Mouse (Mus musculus) MEL (cell line): ENCODE measurements around the gene Zbtb38. TPM values are rescaled to one million over a fixed set of nuclear protein-coding genes. Genes with fewer than 3 reads are reported as not detected.

Experiments
- DNase-seq: peaks from one replicate; pipeline ENCODE4 v3.0.0; 2011; ENCODE audit warnings: low read depth, low spot score
- H3K27ac ChIP-seq: 2 replicates; pipeline ENCODE4 v1.5.1; 2012; ENCODE audit warnings: low read depth, mild to moderate bottlenecking, control low read depth, low read length, moderate library complexity; ENCODE audit not compliant: control insufficient read depth
- H3K27me3 ChIP-seq, 2 experiments: fragments of 150-350 bp in 1 of 2; sonication (generic) in 1 of 2; 2 replicates each; pipeline ENCODE4 v1.6.1; 2012; ENCODE audit warnings: low read length in 2 of 2, mild to moderate bottlenecking in 2 of 2, improper control_type of control experiment in 1 of 2, moderate library complexity in 1 of 2; ENCODE audit not compliant: insufficient read depth in 2 of 2, control insufficient read depth in 1 of 2
- H3K36me3 ChIP-seq, 2 experiments: 2 replicates each; pipeline ENCODE4 v1.6.1; 2012 to 2014; ENCODE audit warnings: low read length in 2 of 2, improper control_type of control experiment in 1 of 2, inconsistent platforms in 1 of 2, mild to moderate bottlenecking in 1 of 2; ENCODE audit not compliant: insufficient read depth in 2 of 2, control insufficient read depth in 1 of 2
- H3K4me1 ChIP-seq, 2 experiments: fragments of 150-350 bp in 1 of 2; sonication (generic) in 1 of 2; 2 replicates each; pipeline ENCODE4 v1.6.1; 2012; ENCODE audit warnings: low read length in 2 of 2, improper control_type of control experiment in 1 of 2, mild to moderate bottlenecking in 1 of 2; ENCODE audit not compliant: insufficient read depth in 2 of 2, control insufficient read depth in 1 of 2
- H3K4me3 ChIP-seq, 2 experiments: fragments of 150-350 bp in 1 of 2; sonication (generic) in 1 of 2; 2 replicates each; pipeline ENCODE4 v1.5.1; 2012; ENCODE audit warnings: low read depth in 2 of 2, low read length in 2 of 2, mild to moderate bottlenecking in 2 of 2, moderate library complexity in 2 of 2, control low read depth in 1 of 2, improper control_type of control experiment in 1 of 2; ENCODE audit not compliant: control insufficient read depth in 1 of 2, insufficient read depth in 1 of 2
- H3K79me2 ChIP-seq: 2 replicates; pipeline ENCODE4 v1.6.1; 2012; ENCODE audit warnings: mild to moderate bottlenecking, low read length, moderate library complexity; ENCODE audit not compliant: control insufficient read depth, poor library complexity, insufficient read depth
- H3K9ac ChIP-seq: 2 replicates; pipeline ENCODE4 v1.6.1; 2012; ENCODE audit warnings: low read depth, mild to moderate bottlenecking, control low read depth, low read length, moderate library complexity; ENCODE audit not compliant: control insufficient read depth, poor library complexity, severe bottlenecking
- H3K9me3 ChIP-seq: fragments of 150-350 bp; sonication (generic); replicated peaks from 2 replicates; pipeline ENCODE4 v1.6.1; 2012; ENCODE audit warnings: mild to moderate bottlenecking, low read length, improper control_type of control experiment, moderate library complexity; ENCODE audit not compliant: insufficient read depth
- CHD1 ChIP-seq: IDR thresholded peaks from 2 replicates; pipeline ENCODE4 v1.6.1; 2012; ENCODE audit warnings: low read depth, mild to moderate bottlenecking, inconsistent platforms, low read length, improper control_type of control experiment
- CHD2 ChIP-seq: IDR thresholded peaks from 2 replicates; pipeline ENCODE4 v1.6.1; 2011; ENCODE audit warnings: low read length, improper control_type of control experiment
- CTCF ChIP-seq, 3 experiments: IDR thresholded peaks in 2 of 3; conservative IDR thresholded peaks in 1 of 3; 2 replicates each; pipeline ENCODE4 v1.5.1; 2011 to 2012; ENCODE audit warnings: low read length in 3 of 3, low read depth in 2 of 3, mild to moderate bottlenecking in 2 of 3, improper control_type of control experiment in 1 of 3, inconsistent platforms in 1 of 3, mixed read lengths in 1 of 3, moderate library complexity in 1 of 3; ENCODE audit not compliant: control insufficient read depth in 1 of 3, insufficient read depth in 1 of 3, poor library complexity in 1 of 3, severe bottlenecking in 1 of 3
- EP300 ChIP-seq, 2 experiments: IDR thresholded peaks; 2 replicates each; pipeline ENCODE4 v1.6.1; 2011; ENCODE audit warnings: improper control_type of control experiment in 2 of 2, low read length in 2 of 2, low read depth in 1 of 2, mild to moderate bottlenecking in 1 of 2
- ETS1 ChIP-seq: IDR thresholded peaks from 2 replicates; pipeline ENCODE4 v1.6.1; 2012; ENCODE audit warnings: low read depth, mild to moderate bottlenecking, inconsistent platforms, low read length, improper control_type of control experiment, moderate library complexity
- GABPA ChIP-seq: IDR thresholded peaks from 2 replicates; pipeline ENCODE4 v1.6.1; 2012; ENCODE audit warnings: low read depth, mild to moderate bottlenecking, inconsistent platforms, low read length, improper control_type of control experiment, moderate library complexity
- MAFK ChIP-seq: IDR thresholded peaks from 2 replicates; pipeline ENCODE4 v1.6.1; 2011; ENCODE audit warnings: low read depth, mild to moderate bottlenecking, low read length, improper control_type of control experiment, borderline replicate concordance
- MEF2A ChIP-seq: IDR thresholded peaks from 2 replicates; pipeline ENCODE4 v1.6.1; 2014; ENCODE audit warnings: low read depth, mild to moderate bottlenecking, inconsistent platforms, low read length, improper control_type of control experiment; ENCODE audit not compliant: poor library complexity, insufficient replicate concordance, severe bottlenecking; ENCODE audit errors: extremely low read depth
- MYB ChIP-seq: IDR thresholded peaks from 2 replicates; pipeline ENCODE4 v1.6.1; 2011; ENCODE audit warnings: mild to moderate bottlenecking, low read depth, low read length, improper control_type of control experiment
- NELFE ChIP-seq: IDR thresholded peaks from 2 replicates; pipeline ENCODE4 v1.6.1; 2011; ENCODE audit warnings: low read depth, low read length, improper control_type of control experiment
- NRF1 ChIP-seq: IDR thresholded peaks from 2 replicates; pipeline ENCODE4 v1.6.1; 2014; ENCODE audit warnings: low read depth, mild to moderate bottlenecking, inconsistent platforms, low read length, improper control_type of control experiment, moderate library complexity; ENCODE audit not compliant: poor library complexity, insufficient read depth, severe bottlenecking
- POLR2A ChIP-seq, 2 experiments: IDR thresholded peaks; 2 replicates each; pipeline ENCODE4 v1.6.1; 2011 to 2012; ENCODE audit warnings: low read length in 2 of 2, mild to moderate bottlenecking in 2 of 2, control low read depth in 1 of 2, improper control_type of control experiment in 1 of 2, low read depth in 1 of 2, moderate library complexity in 1 of 2; ENCODE audit not compliant: control insufficient read depth in 1 of 2, insufficient read depth in 1 of 2, poor library complexity in 1 of 2
- POLR2AphosphoS2 ChIP-seq: IDR thresholded peaks from 2 replicates; pipeline ENCODE4 v1.6.1; 2011; ENCODE audit warnings: low read length, improper control_type of control experiment
- RAD21 ChIP-seq: IDR thresholded peaks from 2 replicates; pipeline ENCODE4 v1.6.1; 2011; ENCODE audit warnings: mild to moderate bottlenecking, low read depth, low read length, improper control_type of control experiment
- RCOR1 ChIP-seq: IDR thresholded peaks from 2 replicates; pipeline ENCODE4 v1.6.1; 2012; ENCODE audit warnings: low read depth, mild to moderate bottlenecking, inconsistent platforms, low read length, improper control_type of control experiment
- SMC3 ChIP-seq: IDR thresholded peaks from 2 replicates; pipeline ENCODE4 v1.6.1; 2011; ENCODE audit warnings: low read depth, low read length, improper control_type of control experiment
- TAL1 ChIP-seq: IDR thresholded peaks from 2 replicates; pipeline ENCODE4 v1.6.1; 2012; ENCODE audit warnings: mild to moderate bottlenecking, inconsistent platforms, low read length, moderate library complexity, mixed read lengths
- USF1 ChIP-seq: IDR thresholded peaks from 2 replicates; pipeline ENCODE4 v1.6.1; 2014; ENCODE audit warnings: low read depth, mild to moderate bottlenecking, inconsistent platforms, low read length, improper control_type of control experiment, moderate library complexity
- ZNF384 ChIP-seq: IDR thresholded peaks from 2 replicates; pipeline ENCODE4 v1.6.1; 2012; ENCODE audit warnings: low read depth, mild to moderate bottlenecking, inconsistent platforms, low read length, improper control_type of control experiment
- polyA plus RNA-seq, 2 experiments: library from polyadenylated mRNA; stranded (reverse) in 1 of 2; unstranded in 1 of 2; fragments of >175 nt in 1 of 2; fragments of >200 nt in 1 of 2; gene quantifications; 2 replicates each; pipeline versions ENCODE4 v1.2.1 to v1.2.4; 2012; ENCODE audit warnings: low replicate concordance in 2 of 2, low read depth in 1 of 2; ENCODE audit not compliant: insufficient read length in 2 of 2, insufficient read depth in 1 of 2, missing spikeins in 1 of 2
- total RNA-seq: library from RNA; depleted of rRNA; stranded (reverse); fragments of 300-350 nt; gene quantifications from 2 replicates; pipeline ENCODE4 v1.2.3, GENCODE M21; 2012

Zbtb38 gene
- total and polyA plus RNA-seq, 3 experiments = 10.9 to 65.0 (median 12.2) TPM

DNA sequence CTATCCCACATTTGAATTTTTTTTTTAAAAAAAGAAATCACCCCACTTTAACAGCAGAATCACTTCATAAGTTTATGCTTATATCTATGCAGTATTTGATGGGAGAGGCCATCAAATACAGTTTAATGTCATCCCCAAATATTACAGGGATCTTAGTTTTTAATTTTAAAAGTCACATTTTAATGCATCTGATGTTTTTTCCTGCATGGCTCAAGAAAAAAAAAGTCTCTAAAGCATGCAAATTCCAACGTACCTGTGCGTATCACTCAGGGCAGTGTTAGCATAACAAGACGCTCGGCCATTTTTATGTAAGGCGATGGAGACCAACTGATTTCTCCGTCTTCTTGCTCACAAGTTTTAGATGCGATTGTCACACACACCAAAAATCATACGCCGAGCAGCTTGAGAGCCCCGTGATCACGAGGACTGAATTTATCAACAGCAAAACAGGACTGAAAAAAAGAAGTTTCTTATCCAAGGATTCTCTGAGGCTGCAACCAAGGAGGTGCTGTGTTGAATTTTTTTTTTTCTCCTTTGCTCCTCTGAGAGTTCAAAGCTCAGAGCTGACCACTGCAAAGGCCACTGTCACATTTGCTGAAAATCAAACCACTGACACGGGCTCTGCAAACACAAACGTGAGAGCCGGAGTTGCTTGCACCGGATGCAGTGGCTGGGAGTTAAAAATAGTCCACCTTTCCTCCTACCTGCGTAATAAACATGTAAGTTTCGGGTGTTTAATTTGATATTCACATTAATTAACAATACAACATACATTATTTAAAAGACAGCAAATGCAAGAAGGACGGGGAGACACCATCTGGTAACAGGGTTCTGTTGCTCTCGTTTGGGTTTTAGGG is 21.4 kb downstream of the Zbtb38 start:
- Histone ChIP-seq H3K4me3 (no peak overlapping the region), H3K27ac (no peak overlapping the region), H3K9me3 (no peaks in the 10 kb centered on the region), H3K36me3 (no peaks in the 10 kb centered on the region), H3K4me1 (no peaks in the 10 kb centered on the region; a peak in 1 of 4 replicates), H3K79me2 (no peaks in the 10 kb centered on the region)
- TF ChIP-seq TAL1 = no peak
- no peak for TF ChIP-seq SMC3
- TF ChIP-seq RCOR1 = no peak
- TF ChIP-seq CHD1 = no peak
- no peak for TF ChIP-seq POLR2A (IDR thresholded peaks at IDR 0.05; ENCODE audit: control insufficient read depth in 1 of 2, insufficient read depth in 1 of 2, low read depth in 1 of 2, low read length in 2 of 2, poor library complexity in 1 of 2)
- TF ChIP-seq, all 39 proteins: peak for 0
- Histone ChIP-seq H3K9ac (no peak overlapping the region), H3K27me3 (no peaks in the 10 kb centered on the region)
- DNase-seq = no peak

DNA sequence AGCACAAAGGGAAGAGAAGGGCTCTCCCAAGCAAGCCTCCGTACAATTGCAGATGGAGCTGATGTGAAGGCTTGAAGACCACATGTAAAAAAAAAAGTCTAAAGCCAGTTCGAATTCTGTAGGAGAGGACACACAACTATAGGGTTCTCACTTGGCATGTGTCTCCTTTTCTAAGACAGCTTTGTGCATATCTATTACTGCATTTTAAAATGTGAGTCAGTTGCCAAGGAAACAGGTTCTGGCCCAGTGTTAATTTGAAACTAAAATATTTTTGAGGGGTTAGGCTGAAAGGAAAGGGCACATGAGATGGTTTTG is 22.4 kb downstream of the Zbtb38 start:
- TF ChIP-seq MAFK = no peak
- no peak for TF ChIP-seq RCOR1
- TF ChIP-seq POLR2AphosphoS2 = no peak
- TF ChIP-seq RAD21 = no peak
- no peak for TF ChIP-seq USF1
- no peak for TF ChIP-seq MEF2A
- TF ChIP-seq EP300 (IDR thresholded peaks at IDR 0.05; ENCODE audit: low read depth in 1 of 2, low read length in 2 of 2) = no peak
- TF ChIP-seq CHD1 = no peak
- TF ChIP-seq, all 39 proteins: peak for 0
- no peaks in the 10 kb centered on the region for H3K79me2 ChIP-seq
- H3K4me1 ChIP-seq = no peaks in the 10 kb centered on the region; a peak in 1 of 4 replicates
- H3K36me3 ChIP-seq = no peaks in the 10 kb centered on the region
- no peaks in the 10 kb centered on the region for H3K9me3 ChIP-seq
- no peak for DNase-seq
- no peaks in the 10 kb centered on the region for H3K27me3 ChIP-seq
- H3K27ac ChIP-seq = no peak overlapping the region
- H3K9ac ChIP-seq = no peak overlapping the region
- no peak overlapping the region for H3K4me3 ChIP-seq

DNA sequence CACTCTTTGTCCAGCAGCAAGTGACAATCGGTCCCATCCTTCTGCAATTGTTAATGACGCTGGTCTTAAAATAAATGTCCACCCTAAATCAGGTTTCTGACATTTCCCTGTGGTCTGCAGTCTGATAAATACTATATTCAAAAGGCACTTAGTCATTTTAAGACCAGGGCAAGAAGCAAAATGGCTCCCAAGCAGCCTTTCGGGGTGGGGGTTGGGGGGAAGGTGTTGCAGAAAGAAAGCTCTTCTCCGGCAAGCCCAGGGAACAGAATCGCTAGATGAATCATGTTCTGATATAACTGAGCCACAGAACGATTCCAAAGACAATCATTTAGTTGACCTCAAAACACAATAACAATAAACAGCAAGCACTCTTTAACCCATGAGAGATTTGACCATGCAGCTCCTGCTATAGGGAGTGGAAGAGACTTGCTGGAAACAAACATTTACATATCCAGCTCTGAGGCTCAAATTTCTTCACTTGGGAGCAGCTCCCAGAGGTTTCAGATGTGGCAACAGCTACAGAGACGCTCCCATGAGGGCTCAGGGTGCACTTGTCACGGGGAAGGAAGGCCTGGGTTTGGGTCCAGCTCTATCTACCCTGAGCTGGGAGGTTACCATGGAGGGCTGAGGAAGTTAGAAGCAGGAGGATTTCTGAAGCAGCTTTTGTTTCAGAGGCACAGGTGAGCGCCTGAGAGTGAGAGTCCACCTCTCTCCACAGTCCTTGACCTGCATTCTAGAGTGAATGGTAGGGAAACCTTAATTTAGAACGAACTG is 22.9 kb downstream of the Zbtb38 start:
- Histone ChIP-seq H3K4me3 (no peak overlapping the region), H3K4me1 (no peaks in the 10 kb centered on the region; a peak in 1 of 4 replicates), H3K27ac (no peak overlapping the region)
- TF ChIP-seq NRF1 (no peak), POLR2A (IDR thresholded peaks at IDR 0.05; ENCODE audit: control insufficient read depth in 1 of 2, insufficient read depth in 1 of 2, low read depth in 1 of 2, low read length in 2 of 2, poor library complexity in 1 of 2) (no peak), MYB (no peak), CHD1 (no peak), CTCF (IDR thresholded peaks at IDR 0.05 in 2 of 3, conservative IDR thresholded peaks at IDR 0.05 in 1 of 3; ENCODE audit: control insufficient read depth in 1 of 3, insufficient read depth in 1 of 3, low read depth in 2 of 3, low read length in 3 of 3, poor library complexity in 1 of 3, severe bottlenecking in 1 of 3) (no peak), NELFE (no peak), ZNF384 (no peak), USF1 (no peak), ETS1 (no peak), TAL1 (no peak), GABPA (no peak), CHD2 (no peak)
- TF ChIP-seq, all 39 proteins: peak for 0
- Histone ChIP-seq H3K27me3 (no peaks in the 10 kb centered on the region), H3K36me3 (peaks cover 0 to 2% of the 10 kb centered on the region in 2 experiments; a peak in 1 of 4 replicates), H3K9me3 (no peaks in the 10 kb centered on the region), H3K79me2 (no peaks in the 10 kb centered on the region), H3K9ac (no peak overlapping the region)
- DNase-seq = no peak
